Mouse (Mus musculus) cerebellum, adult 11-12 months (tissue): ENCODE data around the gene Olfr1024.

Experiments used
- DNase-seq: peaks from one replicate; pipeline ENCODE4 v3.0.0; 2022

Olfr1024 gene

GRCm38 (mm10) chr2:85904952-85905351 is at the start of gene Olfr1024:
Olfr1024 (minus strand) TSS chr2:85905052.
- no peak for DNase-seq

- no peak for DNase-seq
Observed at GRCm38 (mm10) chr2:85950137-85950536, 45.3 kb upstream of the Olfr1024 start, which contains the start of gene Olfr1028. Olfr1028 (plus strand) TSS chr2:85950437.

GRCm38 (mm10) chr2:85921258-85921657 is 16.4 kb upstream of the Olfr1024 start, which contains the start of gene Olfr1026:
Olfr1026 (plus strand) TSS chr2:85921558.
- no peak for DNase-seq

GRCm38 (mm10) chr2:85914893-85915292 is 10.0 kb upstream of the Olfr1024 start, which contains the start of gene Olfr1025-ps1:
Olfr1025-ps1 (plus strand) TSS chr2:85915193.
- no peak for DNase-seq

DNA sequence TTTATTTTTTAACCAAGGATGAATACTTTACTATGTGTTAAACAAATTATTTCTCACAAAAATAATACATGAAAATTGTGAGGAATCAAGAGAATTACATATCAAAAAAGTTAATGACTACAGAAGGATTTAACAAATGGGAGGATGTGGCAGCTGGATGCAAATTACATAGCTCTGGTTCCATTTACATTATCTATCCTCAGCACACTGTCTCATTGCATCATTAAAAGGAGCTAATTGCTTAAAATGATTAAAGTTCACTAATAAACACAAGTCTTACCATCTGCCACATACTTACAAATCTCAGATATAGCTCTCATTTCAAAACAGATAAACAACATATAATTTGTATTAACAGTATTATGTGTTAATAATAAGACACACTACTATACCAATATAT is 8.3 kb upstream of the Olfr1024 start:
- DNase-seq = no peak

DNA sequence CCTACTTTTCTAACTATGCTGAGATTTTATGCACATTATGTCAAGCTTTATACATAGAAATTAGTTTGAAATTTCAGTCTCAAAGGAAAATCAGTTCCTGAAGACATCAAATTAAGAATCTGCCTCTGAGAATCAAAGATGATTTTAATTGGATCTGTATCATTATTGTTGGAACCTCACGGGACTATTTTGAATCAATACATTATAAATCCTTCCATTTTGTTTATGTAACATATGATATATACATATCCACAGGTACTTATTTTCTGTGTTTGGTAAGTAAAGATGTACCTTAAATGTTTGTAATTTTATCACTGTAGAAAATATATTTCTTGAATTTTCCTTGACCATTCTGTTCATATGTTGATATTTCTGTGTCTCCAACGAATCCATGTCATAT is 19.5 kb downstream of the Olfr1024 start, which contains the start of gene Olfr1023:
Gene Olfr1023, plus strand, starts transcription at position 301 of the 400 bp plus-strand sequence.
- DNase-seq = no peak

GRCm38 (mm10) chr2:85868294-85868693 is 36.6 kb downstream of the Olfr1024 start, which contains the start of gene Olfr1022:
Olfr1022 (plus strand) TSS chr2:85868594.
- no peak for DNase-seq
